Mouse (Mus musculus) cerebellum, postnatal 36 days (tissue): ENCODE results near the gene Irx4.

Experiments
- DNase-seq, 2 experiments: peaks; one replicate each; pipeline ENCODE4 v3.0.0; 2021 to 2022; ENCODE audit warnings: mixed read lengths in 2 of 2

Irx4 gene

GRCm38 (mm10) chr13:73270451-73271081, 10.3 kb downstream of the Irx4 start:
- no peak for DNase-seq

- no peak for DNase-seq
These were observed 11.3 kb downstream of the Irx4 start for GRCm38 (mm10) chr13:73271336-73272242.

GRCm38 (mm10) chr13:73272794-73273282, 12.6 kb downstream of the Irx4 start:
- no peak for DNase-seq

- no peak for DNase-seq
These were observed 13.3 kb downstream of the Irx4 start for GRCm38 (mm10) chr13:73273536-73273935.

- DNase-seq: no peak
These were observed 17.1 kb downstream of the Irx4 start for GRCm38 (mm10) chr13:73277361-73277760.

GRCm38 (mm10) chr13:73277797-73278196, 17.5 kb downstream of the Irx4 start:
- no peak for DNase-seq

- no peak for DNase-seq
These were observed 18.9 kb downstream of the Irx4 start for GRCm38 (mm10) chr13:73279196-73279595.

GRCm38 (mm10) chr13:73282407-73282806, 22.1 kb downstream of the Irx4 start:
- no peak for DNase-seq

- no peak for DNase-seq
These were observed 23.3 kb downstream of the Irx4 start for GRCm38 (mm10) chr13:73283534-73283933.

- DNase-seq: no peak
These were observed 29.9 kb downstream of the Irx4 start for GRCm38 (mm10) chr13:73290206-73290605.

GRCm38 (mm10) chr13:73291102-73291501, 30.8 kb downstream of the Irx4 start:
- no peak for DNase-seq

GRCm38 (mm10) chr13:73298717-73299116, 38.4 kb downstream of the Irx4 start:
- no peak for DNase-seq

- no peak for DNase-seq
These were observed 39.0 kb downstream of the Irx4 start for GRCm38 (mm10) chr13:73299322-73299721.

- no peak for DNase-seq
These were observed 44.5 kb downstream of the Irx4 start for GRCm38 (mm10) chr13:73304729-73305128.

GRCm38 (mm10) chr13:73305398-73306084, 45.3 kb downstream of the Irx4 start:
- DNase-seq: no peak

- DNase-seq: no peak
These were observed 45.8 kb downstream of the Irx4 start for GRCm38 (mm10) chr13:73306085-73306410.

- DNase-seq: no peak
These were observed 46.2 kb downstream of the Irx4 start for GRCm38 (mm10) chr13:73306430-73306829.

- DNase-seq: peak; percentile 17 to 21
These were observed 50.1 kb downstream of the Irx4 start for GRCm38 (mm10) chr13:73310183-73310929.
